Mouse (Mus musculus) lung, embryonic 16.5 days (tissue): ENCODE results near the gene Dtl. TPM values are rescaled to one million over a fixed set of nuclear protein-coding genes. Genes with fewer than 3 reads are reported as not detected.

Source experiments
- ATAC-seq: fragments of 200-750 bp; cut with Nextera tagmentation; 2 replicates; pipeline ENCODE4 v1.8.0; 2017; ENCODE audit warnings: low read depth, mild to moderate bottlenecking, moderate library complexity
- H3K27ac ChIP-seq: fragments of 300-500 bp; sonication (generic); 2 replicates; pipeline ENCODE4 v1.5.1; 2014; ENCODE audit warnings: mild to moderate bottlenecking, control low read depth, low read length
- H3K27me3 ChIP-seq: fragments of 300-500 bp; sonication (generic); 2 replicates; pipeline ENCODE4 v1.6.1; 2014; ENCODE audit warnings: low read depth, low read length, mixed read lengths; ENCODE audit not compliant: control insufficient read depth, insufficient read depth
- H3K36me3 ChIP-seq: fragments of 300-500 bp; sonication (generic); 2 replicates; pipeline ENCODE4 v1.6.1; 2014; ENCODE audit warnings: low read length; ENCODE audit not compliant: control insufficient read depth, insufficient read depth
- H3K4me1 ChIP-seq: fragments of 300-500 bp; sonication (generic); replicated peaks from 2 replicates; pipeline ENCODE4 v1.6.1; 2014; ENCODE audit warnings: low read length, mixed read lengths; ENCODE audit not compliant: control insufficient read depth, insufficient read depth
- H3K4me2 ChIP-seq: fragments of 300-500 bp; sonication (generic); 2 replicates; pipeline ENCODE4 v1.6.1; 2014; ENCODE audit warnings: low read depth, low read length, control low read depth
- H3K4me3 ChIP-seq: fragments of 300-500 bp; sonication (generic); 2 replicates; pipeline ENCODE4 v1.5.1; 2014; ENCODE audit warnings: mild to moderate bottlenecking, low read length, control low read depth
- H3K9ac ChIP-seq: fragments of 300-500 bp; sonication (generic); 2 replicates; pipeline ENCODE4 v1.6.1; 2014; ENCODE audit warnings: low read length, control low read depth
- H3K9me3 ChIP-seq: fragments of 300-500 bp; sonication (generic); 2 replicates; pipeline ENCODE4 v1.6.1; 2016; ENCODE audit warnings: low read length; ENCODE audit not compliant: control insufficient read depth
- WGBS: fragments of 180-500 bp; shearing (Covaris S2); extraction: QIAGEN DNeasy Blood & Tissue Kit; methylation state at CpG from one replicate; pipeline ENCODE4 v1.1.7; 2014; 5-methylcytosine and 5-hydroxymethylcytosine counted together
- polyA plus RNA-seq: library from polyadenylated mRNA; unstranded; fragments of >200 nt; fragmentation: Nextera tagmentation; extraction: Ambion mirVana; gene quantifications from 2 replicates; pipeline ENCODE4 v1.2.1, GENCODE M21; 2015

Gene Dtl
- polyA plus RNA-seq, 1 experiment from 2014 or later = 54.0 TPM

GRCm38 (mm10) chr1:191587062-191587461 is 11.7 kb upstream of the Dtl start:
- H3K9ac ChIP-seq = no peak overlapping the region
- no peak overlapping the region for H3K4me3 ChIP-seq
- no peaks in the 10 kb centered on the region for H3K9me3 ChIP-seq
- no peak overlapping the region for H3K27ac ChIP-seq
- ATAC-seq = no peak
- H3K27me3 ChIP-seq = no peaks in the 10 kb centered on the region
- no peak overlapping the region for H3K4me2 ChIP-seq
- peaks cover 36% of the 10 kb centered on the region for H3K36me3 ChIP-seq
- 86% methylated on average over 3 of the region's 3 CpGs for whole genome bisulfite sequencing
- peaks cover 2% of the 10 kb centered on the region; the same call in 1 of the 2 replicates for H3K4me1 ChIP-seq

- no peak overlapping the region for H3K9ac ChIP-seq
- H3K9me3 ChIP-seq = no peaks in the 10 kb centered on the region
- H3K36me3 ChIP-seq = peaks cover 36% of the 10 kb centered on the region
- no peaks in the 10 kb centered on the region for H3K4me1 ChIP-seq
- no peak overlapping the region for H3K27ac ChIP-seq
- no peak for ATAC-seq
- H3K4me3 ChIP-seq = no peak overlapping the region
- WGBS = 81% methylated on average over 2 of the region's 2 CpGs
- H3K27me3 ChIP-seq = no peaks in the 10 kb centered on the region
- H3K4me2 ChIP-seq = no peak overlapping the region
These were observed 10.4 kb upstream of the Dtl start for GRCm38 (mm10) chr1:191585704-191586103.

- peaks cover 40% of the 10 kb centered on the region for H3K36me3 ChIP-seq
- no peak overlapping the region for H3K9ac ChIP-seq
- H3K27ac ChIP-seq = no peak overlapping the region
- no peak for ATAC-seq
- WGBS = 80% methylated on average over 4 of the region's 4 CpGs
- no peaks in the 10 kb centered on the region for H3K9me3 ChIP-seq
- H3K4me3 ChIP-seq = no peak overlapping the region
- no peaks in the 10 kb centered on the region for H3K27me3 ChIP-seq
- H3K4me1 ChIP-seq = no peaks in the 10 kb centered on the region
- no peak overlapping the region for H3K4me2 ChIP-seq
These were observed 9.1 kb upstream of the Dtl start for GRCm38 (mm10) chr1:191584483-191584882.

GRCm38 (mm10) chr1:191583836-191584235 is 8.5 kb upstream of the Dtl start:
- Histone ChIP-seq H3K27me3 (no peaks in the 10 kb centered on the region), H3K27ac (no peak overlapping the region), H3K4me3 (no peak overlapping the region), H3K36me3 (peaks cover 37% of the 10 kb centered on the region), H3K9ac (no peak overlapping the region), H3K4me1 (no peaks in the 10 kb centered on the region), H3K9me3 (no peaks in the 10 kb centered on the region), H3K4me2 (no peak overlapping the region)
- WGBS = 92% methylated on average over 4 of the region's 4 CpGs
- no peak for ATAC-seq

GRCm38 (mm10) chr1:191581641-191582040 is 6.3 kb upstream of the Dtl start:
- H3K4me2 ChIP-seq = no peak overlapping the region
- no peak overlapping the region for H3K27ac ChIP-seq
- H3K27me3 ChIP-seq = no peaks in the 10 kb centered on the region
- WGBS = 85% methylated on average over 4 of the region's 4 CpGs
- no peak for ATAC-seq
- peaks cover 15% of the 10 kb centered on the region for H3K4me1 ChIP-seq
- H3K9ac ChIP-seq = no peak overlapping the region
- H3K4me3 ChIP-seq = no peak overlapping the region
- peaks cover 19% of the 10 kb centered on the region for H3K36me3 ChIP-seq
- no peaks in the 10 kb centered on the region for H3K9me3 ChIP-seq

- Histone ChIP-seq H3K4me2 (no peak overlapping the region), H3K27me3 (no peaks in the 10 kb centered on the region), H3K4me3 (no peak overlapping the region), H3K36me3 (peaks cover 14% of the 10 kb centered on the region), H3K4me1 (peaks cover 19% of the 10 kb centered on the region), H3K9me3 (no peaks in the 10 kb centered on the region), H3K27ac (no peak overlapping the region), H3K9ac (no peak overlapping the region)
- WGBS = 89% methylated on average over 3 of the region's 3 CpGs
- ATAC-seq = no peak
These were observed 4.2 kb upstream of the Dtl start for GRCm38 (mm10) chr1:191579524-191579923.

- Histone ChIP-seq H3K4me1 (peaks cover 22% of the 10 kb centered on the region), H3K9me3 (no peaks in the 10 kb centered on the region), H3K27me3 (no peaks in the 10 kb centered on the region), H3K4me2 (peak overlapping the region; percentile 74), H3K4me3 (peak overlapping the region; percentile 59), H3K9ac (peak overlapping the region; percentile 68), H3K27ac (peak overlapping the region; percentile 89), H3K36me3 (0 out of 2 replicates have a peak, but pooled peaks cover 1% of the 10 kb centered on the region)
- whole genome bisulfite sequencing = under 1% methylated on average over 52 of the region's 52 CpGs
- peak; percentile 58 for ATAC-seq
These were observed 380 bp downstream of the Dtl start for GRCm38 (mm10) chr1:191574871-191575457.

GRCm38 (mm10) chr1:191573906-191574639 is 1.3 kb downstream of the Dtl start:
- H3K27ac ChIP-seq = peak overlapping the region; percentile 89
- ATAC-seq = no peak
- H3K4me2 ChIP-seq = peak overlapping the region; percentile 74
- H3K27me3 ChIP-seq = no peaks in the 10 kb centered on the region
- WGBS = 1% methylated on average over 13 of the region's 13 CpGs
- H3K4me1 ChIP-seq = peaks cover 22% of the 10 kb centered on the region
- H3K9ac ChIP-seq = peak overlapping the region; percentile 68
- H3K4me3 ChIP-seq = peak overlapping the region; percentile 59
- no peaks in the 10 kb centered on the region for H3K9me3 ChIP-seq
- H3K36me3 ChIP-seq = peaks cover 1% of the 10 kb centered on the region; the same call in 1 of the 2 replicates

GRCm38 (mm10) chr1:191570415-191570814 is 4.9 kb downstream of the Dtl start:
- Histone ChIP-seq H3K4me2 (no peak overlapping the region), H3K4me3 (no peak overlapping the region), H3K27ac (no peak overlapping the region), H3K36me3 (peaks cover 11% of the 10 kb centered on the region), H3K27me3 (no peaks in the 10 kb centered on the region), H3K4me1 (peaks cover 4% of the 10 kb centered on the region; the same call in 1 of the 2 replicates), H3K9ac (no peak overlapping the region), H3K9me3 (no peaks in the 10 kb centered on the region)
- ATAC-seq = no peak
- 83% methylated on average over 3 of the region's 3 CpGs for WGBS
